Mouse (Mus musculus): ENCODE measurements around the gene Fsd1. TPM values are rescaled to one million over a fixed set of nuclear protein-coding genes. Genes with fewer than 3 reads are reported as not detected.

The Fsd1 gene
- total and polyA plus RNA-seq, 3 experiments, result not detected

DNA sequence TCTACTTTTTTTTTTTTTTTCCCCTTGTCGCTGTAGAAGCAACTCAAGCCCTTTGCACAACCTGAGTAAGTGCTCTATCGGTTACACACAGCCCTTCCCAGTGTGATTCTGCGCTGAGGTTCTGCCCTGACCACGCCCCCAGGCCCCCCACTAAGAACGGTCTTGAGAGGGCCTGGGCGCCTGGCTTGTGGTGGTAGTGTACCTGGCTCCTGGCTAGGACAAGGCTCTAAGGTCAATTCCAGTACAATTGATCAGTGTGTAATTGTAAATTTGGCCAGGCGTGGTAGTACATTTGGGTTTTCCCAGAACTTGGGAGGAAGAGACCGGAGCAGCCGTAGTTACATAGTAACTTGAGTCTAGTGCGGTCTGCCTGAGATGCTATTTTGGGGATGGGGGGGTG is 20.6 kb downstream of the Fsd1 start:
- H3K4me1 ChIP-seq (ENCODE audit: control insufficient read depth in 1 of 2, insufficient read depth in 2 of 2, low read length in 2 of 2), result peaks cover 0 to 17% of the 10 kb centered on the region in 2 experiments; a peak in 2 of 4 replicates
- no peaks in the 10 kb centered on the region for H3K79me2 ChIP-seq (ENCODE audit: control insufficient read depth, insufficient read depth, low read length, poor library complexity)
- no peaks in the 10 kb centered on the region for H3K9me3 ChIP-seq (replicated peaks; ENCODE audit: insufficient read depth, low read length)
- H3K27ac ChIP-seq (ENCODE audit: control insufficient read depth, low read depth, low read length), result no peak overlapping the region
- H3K36me3 ChIP-seq (ENCODE audit: control insufficient read depth in 1 of 2, insufficient read depth in 2 of 2, low read length in 2 of 2), result peaks cover 0 to 8% of the 10 kb centered on the region in 2 experiments; a peak in 2 of 4 replicates
- no peaks in the 10 kb centered on the region for H3K27me3 ChIP-seq (ENCODE audit: control insufficient read depth in 1 of 2, insufficient read depth in 2 of 2, low read length in 2 of 2)
- H3K4me3 ChIP-seq (ENCODE audit: control insufficient read depth in 1 of 2, insufficient read depth in 1 of 2, low read depth in 2 of 2, low read length in 2 of 2), result no peak overlapping the region
- no peak for DNase-seq (ENCODE audit: low read depth, low spot score)
- TF ChIP-seq POLR2AphosphoS5 (IDR thresholded peaks at IDR 0.05; ENCODE audit: borderline replicate concordance, low read depth, low read length), result no peak
- no peak for TF ChIP-seq SMC3 (IDR thresholded peaks at IDR 0.05; ENCODE audit: low read depth, low read length)
- TF ChIP-seq POLR2A (IDR thresholded peaks at IDR 0.05; ENCODE audit: control insufficient read depth in 1 of 2, insufficient read depth in 1 of 2, low read depth in 1 of 2, low read length in 2 of 2, poor library complexity in 1 of 2), result no peak
- TF ChIP-seq MAX (IDR thresholded peaks at IDR 0.05; ENCODE audit: low read length), result no peak
- no peak for TF ChIP-seq GATA1 (IDR thresholded peaks at IDR 0.05; ENCODE audit: low read depth, low read length)
- no peak for TF ChIP-seq TCF12 (IDR thresholded peaks at IDR 0.05; ENCODE audit: low read depth, low read length)
- no peak for TF ChIP-seq SIN3A (IDR thresholded peaks at IDR 0.05; ENCODE audit: low read length)
- no peak for TF ChIP-seq RCOR1 (IDR thresholded peaks at IDR 0.05; ENCODE audit: low read depth, low read length)
- no peak for TF ChIP-seq ZMIZ1 (IDR thresholded peaks at IDR 0.05; ENCODE audit: low read depth, low read length)
- TF ChIP-seq CHD1 (IDR thresholded peaks at IDR 0.05; ENCODE audit: low read depth, low read length), result no peak
- TF ChIP-seq USF2 (IDR thresholded peaks at IDR 0.05; ENCODE audit: borderline replicate concordance in 1 of 2, insufficient read depth in 1 of 2, low read depth in 1 of 2, low read length in 2 of 2), result no peak
- TF ChIP-seq CTCF (IDR thresholded peaks at IDR 0.05 in 2 of 3, conservative IDR thresholded peaks at IDR 0.05 in 1 of 3; ENCODE audit: control insufficient read depth in 1 of 3, insufficient read depth in 1 of 3, low read depth in 2 of 3, low read length in 3 of 3, poor library complexity in 1 of 3, severe bottlenecking in 1 of 3), result no peak
- no peak for TF ChIP-seq ZC3H11A (IDR thresholded peaks at IDR 0.05; ENCODE audit: low read depth, low read length)
- TF ChIP-seq MXI1 (IDR thresholded peaks at IDR 0.05; ENCODE audit: low read depth, low read length), result no peak
- no peak for TF ChIP-seq NRF1 (IDR thresholded peaks at IDR 0.05; ENCODE audit: insufficient read depth, low read depth, low read length, poor library complexity, severe bottlenecking)
- no peak for TF ChIP-seq ETS1 (IDR thresholded peaks at IDR 0.05; ENCODE audit: low read depth, low read length)
- TF ChIP-seq GABPA (IDR thresholded peaks at IDR 0.05; ENCODE audit: low read depth, low read length), result no peak
- no peak for TF ChIP-seq KAT2A (conservative IDR thresholded peaks at IDR 0.05; ENCODE audit: low read depth, low read length)
- no peak for TF ChIP-seq ELF1 (IDR thresholded peaks at IDR 0.05; ENCODE audit: low read depth, low read length)
- no peak overlapping the region for H3K9ac ChIP-seq (ENCODE audit: control insufficient read depth, low read depth, low read length, poor library complexity, severe bottlenecking)
